Mouse (Mus musculus) thymus, adult 2 months (tissue): ENCODE measurements around the gene Il2. TPM values are rescaled to one million over a fixed set of nuclear protein-coding genes. Genes with fewer than 3 reads are reported as not detected.

Experiments
- DNase-seq: peaks from one replicate; pipeline ENCODE4 v3.0.0; 2021
- H3K27ac ChIP-seq: fragments of 200-500 bp; 2 replicates; pipeline ENCODE4 v1.5.1; 2012; ENCODE audit warnings: low read length, control low read depth; ENCODE audit not compliant: control insufficient read depth, insufficient read depth
- H3K27me3 ChIP-seq: fragments of 200-500 bp; 2 replicates; pipeline ENCODE4 v1.6.1; 2012; ENCODE audit warnings: mild to moderate bottlenecking, low read length, moderate library complexity, mixed read lengths; ENCODE audit not compliant: control insufficient read depth, insufficient read depth
- H3K36me3 ChIP-seq: fragments of 200-500 bp; 2 replicates; pipeline ENCODE4 v1.6.1; 2012; ENCODE audit warnings: mild to moderate bottlenecking, low read length, moderate library complexity; ENCODE audit not compliant: control insufficient read depth, insufficient read depth
- H3K4me1 ChIP-seq: fragments of 200-500 bp; replicated peaks from 2 replicates; pipeline ENCODE4 v1.6.1; 2012; ENCODE audit warnings: low read length; ENCODE audit not compliant: control insufficient read depth, insufficient read depth
- H3K4me3 ChIP-seq: fragments of 200-500 bp; 2 replicates; pipeline ENCODE4 v1.5.1; 2012; ENCODE audit warnings: mild to moderate bottlenecking, low read length, control low read depth, moderate library complexity; ENCODE audit not compliant: control insufficient read depth, insufficient read depth
- CTCF ChIP-seq: fragments of 200-500 bp; IDR thresholded peaks from 2 replicates; pipeline ENCODE4 v1.5.1; 2012; ENCODE audit warnings: mild to moderate bottlenecking, control low read depth, low read length, moderate library complexity, borderline replicate concordance; ENCODE audit not compliant: control insufficient read depth, poor library complexity, insufficient read depth; ENCODE audit errors: extremely low read depth
- POLR2A ChIP-seq: fragments of 200-500 bp; IDR thresholded peaks from 2 replicates; pipeline ENCODE4 v1.6.1; 2012; ENCODE audit warnings: mild to moderate bottlenecking, low read length, control low read depth, moderate library complexity; ENCODE audit not compliant: control insufficient read depth, poor library complexity, insufficient read depth; ENCODE audit errors: extremely low read depth
- WGBS: fragments of 180-500 bp; shearing (Covaris S2); methylation state at CpG from one replicate; pipeline ENCODE4 v1.1.7; 2018; 5-methylcytosine and 5-hydroxymethylcytosine counted together
- polyA plus RNA-seq: library from polyadenylated mRNA; depleted of rRNA; stranded (reverse); fragments of >200 nt; gene quantifications from 2 replicates; pipeline ENCODE4 v1.2.3, GENCODE M21; 2012

Gene Il2
- polyA plus RNA-seq, 1 experiment, result not detected

DNA sequence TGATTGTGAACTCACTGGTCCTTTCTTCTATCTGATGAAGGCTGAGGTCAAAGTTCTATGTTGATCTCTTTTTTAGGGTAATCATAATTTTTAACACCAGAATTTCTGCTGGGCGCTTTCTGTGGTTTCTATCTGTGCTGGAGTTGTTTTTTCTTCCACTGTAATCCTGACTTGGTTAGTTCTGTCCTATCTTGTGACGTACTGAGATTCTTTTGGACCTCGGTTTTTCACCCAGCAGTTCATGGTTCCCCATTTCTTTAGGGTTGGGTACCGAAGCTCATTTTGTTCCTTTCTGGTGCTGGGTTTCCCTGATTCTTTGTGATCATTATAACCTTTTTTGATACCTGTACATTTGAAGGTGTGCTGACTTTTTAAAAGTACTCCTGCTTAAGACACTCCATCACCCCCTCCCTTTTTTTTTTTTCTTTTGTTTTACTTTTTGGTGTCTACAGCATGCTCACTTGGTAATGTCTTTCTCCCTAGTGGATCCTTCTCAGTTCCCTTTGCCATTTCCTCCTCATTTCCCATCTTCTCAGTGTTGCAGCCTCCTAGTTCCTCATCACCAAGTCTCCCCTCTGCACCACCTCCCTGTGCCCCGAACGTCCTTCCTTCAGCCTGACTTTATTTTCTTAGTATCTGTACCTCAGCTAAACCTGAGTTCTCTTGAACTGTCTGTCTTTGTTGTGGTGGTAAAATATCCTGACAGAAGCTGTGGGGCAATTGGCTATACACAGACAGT lies 14.6 kb upstream of the Il2 start:
- H3K36me3 ChIP-seq, result no peaks in the 10 kb centered on the region
- no peaks in the 10 kb centered on the region for H3K27me3 ChIP-seq
- H3K4me1 ChIP-seq, result no peaks in the 10 kb centered on the region
- TF ChIP-seq POLR2A (no peak), CTCF (no peak)
- DNase-seq, result no peak
- 83% methylated on average over 6 of the region's 6 CpGs for WGBS
- no peak overlapping the region for H3K4me3 ChIP-seq
- H3K27ac ChIP-seq, result no peak overlapping the region

DNA sequence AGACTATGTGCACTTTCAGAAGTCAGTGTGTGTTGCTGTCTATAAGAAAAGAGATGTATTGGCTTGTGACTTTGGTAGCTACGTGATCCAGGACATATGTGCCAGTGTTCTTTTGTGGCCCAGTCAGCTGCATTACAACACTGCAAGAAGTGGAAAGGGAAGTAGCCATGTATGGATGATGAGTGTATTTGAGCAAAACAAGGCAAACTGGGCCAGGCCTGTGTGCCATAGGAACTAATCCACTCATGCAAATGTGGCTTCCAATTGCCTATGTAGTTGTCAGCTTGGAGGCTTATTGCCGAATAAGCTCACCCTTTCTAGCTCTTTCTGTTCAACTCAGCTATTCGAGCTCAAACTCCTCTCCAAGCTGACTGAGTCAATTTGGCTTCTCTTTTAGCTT lies 13.4 kb upstream of the Il2 start:
- DNase-seq, result no peak
- 86% methylated on average over 3 of the region's 3 CpGs for WGBS
- Histone ChIP-seq H3K4me1 (no peaks in the 10 kb centered on the region), H3K27me3 (no peaks in the 10 kb centered on the region), H3K4me3 (no peak overlapping the region), H3K27ac (no peak overlapping the region), H3K36me3 (no peaks in the 10 kb centered on the region)
- TF ChIP-seq CTCF, result no peak
- no peak for TF ChIP-seq POLR2A

DNA sequence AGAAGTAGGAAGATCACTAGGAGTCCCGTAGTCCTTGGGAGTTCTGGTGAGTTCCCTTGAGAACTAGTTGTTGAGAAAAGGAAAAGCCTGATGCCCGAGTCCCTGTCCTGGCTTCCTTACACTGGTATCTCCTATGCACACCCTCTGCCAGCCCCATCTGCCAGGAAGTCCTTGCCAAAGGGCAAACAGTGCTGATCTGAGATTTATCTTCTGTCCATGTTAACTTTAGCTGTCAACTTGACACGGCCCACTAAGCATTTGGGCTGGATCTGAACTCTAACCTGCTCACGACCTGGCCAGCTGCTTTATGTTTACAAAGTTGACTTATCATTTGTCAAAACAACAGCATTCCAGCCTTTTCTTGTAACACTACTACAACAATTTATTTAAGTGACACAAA lies 11.5 kb upstream of the Il2 start:
- 80% methylated on average over 4 of the region's 4 CpGs for WGBS
- H3K4me1 ChIP-seq, result no peaks in the 10 kb centered on the region
- TF ChIP-seq CTCF, result no peak
- no peak for TF ChIP-seq POLR2A
- no peak overlapping the region for H3K4me3 ChIP-seq
- H3K27me3 ChIP-seq, result no peaks in the 10 kb centered on the region
- no peak overlapping the region for H3K27ac ChIP-seq
- no peaks in the 10 kb centered on the region for H3K36me3 ChIP-seq
- no peak for DNase-seq

DNA sequence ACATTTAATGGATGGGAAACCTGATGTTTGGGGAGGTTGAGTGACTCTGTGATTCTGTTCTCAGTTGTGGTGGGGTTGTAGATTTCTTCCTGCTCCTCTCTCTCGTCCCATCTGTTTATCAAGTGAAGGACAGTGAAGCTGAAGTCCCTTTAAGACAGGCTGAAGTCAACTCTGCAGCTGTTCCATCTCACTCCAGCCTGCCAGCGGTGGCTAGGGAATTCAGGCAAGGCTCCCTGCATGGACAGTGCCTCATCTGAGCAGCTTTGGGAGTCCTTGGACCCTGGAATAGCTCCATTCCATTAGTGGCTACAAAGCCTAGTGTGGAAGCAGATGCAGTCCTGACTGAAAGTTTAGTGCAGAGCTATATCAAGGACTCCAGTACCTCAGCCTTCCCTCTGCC lies 3.3 kb upstream of the Il2 start:
- WGBS, result 81% methylated on average over 2 of the region's 2 CpGs
- H3K27ac ChIP-seq, result no peak overlapping the region
- TF ChIP-seq CTCF (no peak), POLR2A (no peak)
- no peaks in the 10 kb centered on the region for H3K27me3 ChIP-seq
- H3K36me3 ChIP-seq, result no peaks in the 10 kb centered on the region
- H3K4me1 ChIP-seq, result no peaks in the 10 kb centered on the region
- no peak for DNase-seq
- H3K4me3 ChIP-seq, result no peak overlapping the region

DNA sequence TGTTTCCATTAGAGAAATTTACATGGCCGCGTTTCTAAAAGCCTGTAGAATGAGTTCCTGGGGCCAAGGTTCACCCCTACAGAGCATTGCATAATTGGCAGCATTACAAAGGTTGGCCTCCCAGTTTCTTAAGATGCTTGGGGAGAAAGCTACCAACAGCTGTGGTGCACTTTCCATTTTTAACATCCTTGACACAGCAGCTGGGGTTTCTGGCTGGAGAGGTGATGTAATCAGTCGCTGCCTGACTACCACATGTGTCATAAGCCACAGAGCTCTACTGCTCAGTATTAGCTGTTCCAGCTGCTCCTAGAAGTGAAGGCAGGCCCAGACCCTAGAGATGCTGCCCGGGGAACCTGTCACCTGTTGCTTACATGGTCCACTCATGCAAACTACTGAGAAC lies 2.5 kb upstream of the Il2 start:
- TF ChIP-seq POLR2A, result no peak
- TF ChIP-seq CTCF, result no peak
- no peaks in the 10 kb centered on the region for H3K4me1 ChIP-seq
- H3K4me3 ChIP-seq, result no peak overlapping the region
- DNase-seq, result no peak
- H3K27me3 ChIP-seq, result no peaks in the 10 kb centered on the region
- WGBS, result 43% methylated on average over 4 of the region's 4 CpGs
- H3K36me3 ChIP-seq, result no peaks in the 10 kb centered on the region
- no peak overlapping the region for H3K27ac ChIP-seq

DNA sequence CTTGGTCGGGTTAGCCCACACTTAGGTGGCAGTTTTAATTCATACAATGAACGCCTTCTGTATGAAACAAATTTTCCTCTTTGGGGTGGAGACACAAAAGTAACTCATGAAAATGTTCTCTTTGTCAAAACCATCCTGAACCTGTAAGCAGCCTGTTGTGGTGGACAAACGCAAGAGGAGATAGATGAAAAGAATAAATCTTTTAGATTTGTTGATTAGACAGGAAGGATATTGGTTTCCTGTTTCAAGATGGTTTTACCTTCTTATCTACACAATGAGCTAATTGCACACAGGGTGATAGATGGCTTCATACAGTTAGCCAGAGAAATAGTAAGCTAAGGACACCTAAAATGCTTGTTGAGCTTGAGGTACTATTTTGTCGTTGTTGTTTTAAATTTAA lies 403 bp upstream of the Il2 start:
- WGBS, result 25% methylated on average over 4 of the region's 4 CpGs
- no peak overlapping the region for H3K27ac ChIP-seq
- H3K27me3 ChIP-seq, result no peaks in the 10 kb centered on the region
- H3K36me3 ChIP-seq, result no peaks in the 10 kb centered on the region
- TF ChIP-seq POLR2A (no peak), CTCF (no peak)
- H3K4me3 ChIP-seq, result no peak overlapping the region
- H3K4me1 ChIP-seq, result no peaks in the 10 kb centered on the region
- DNase-seq, result no peak

DNA sequence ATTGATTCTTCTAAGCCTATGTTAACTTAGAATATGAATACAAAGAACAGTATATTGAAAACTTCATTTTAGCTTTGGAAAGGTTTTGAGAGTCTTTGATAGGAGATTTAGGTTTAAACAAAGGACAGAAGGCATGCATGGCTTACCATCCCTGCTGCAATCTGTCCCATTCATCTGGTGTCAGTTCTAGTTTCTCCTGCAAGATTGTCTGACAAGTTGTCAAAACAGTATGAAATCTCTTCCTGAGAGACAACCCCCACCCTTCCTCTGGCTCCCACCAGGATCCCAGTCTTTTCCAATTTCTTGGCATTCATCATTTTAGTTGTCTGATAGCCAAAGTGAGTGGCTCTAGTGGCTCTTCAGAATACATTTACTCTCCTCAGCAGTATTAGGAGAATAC lies 35.0 kb downstream of the Il2 start:
- Histone ChIP-seq H3K36me3 (no peaks in the 10 kb centered on the region), H3K4me1 (no peaks in the 10 kb centered on the region), H3K27ac (no peak overlapping the region), H3K27me3 (no peaks in the 10 kb centered on the region), H3K4me3 (no peak overlapping the region)
- DNase-seq, result no peak
- TF ChIP-seq CTCF (no peak), POLR2A (no peak)
